Mouse (Mus musculus) hindbrain, embryonic 12.5 days (tissue): ENCODE results near the gene 1700001L19Rik. TPM values are rescaled to one million over a fixed set of nuclear protein-coding genes. Genes with fewer than 3 reads are reported as not detected.
"Not testable (repeated sequence)": the region's sequence is repeated elsewhere in the genome, so short reads cannot be mapped to it uniquely, and the experiment has no call there.

ENCODE experiments used
- ATAC-seq: fragments of 200-750 bp; cut with Nextera tagmentation; 2 replicates; pipeline ENCODE4 v1.8.0; 2017; ENCODE audit warnings: moderate TSS enrichment; ENCODE audit not compliant: low FRiP score
- H3K27ac ChIP-seq: fragments of 300-500 bp; sonication (generic); 2 replicates; pipeline ENCODE4 v1.5.1; 2016; ENCODE audit warnings: mild to moderate bottlenecking
- H3K27me3 ChIP-seq: fragments of 300-500 bp; sonication (generic); 2 replicates; pipeline ENCODE4 v1.6.1; 2016; ENCODE audit warnings: mild to moderate bottlenecking
- H3K36me3 ChIP-seq: fragments of 300-500 bp; sonication (generic); 2 replicates; pipeline ENCODE4 v1.6.1; 2016; ENCODE audit warnings: mild to moderate bottlenecking
- H3K4me1 ChIP-seq: fragments of 300-500 bp; sonication (generic); 2 replicates; pipeline ENCODE4 v1.6.1; 2016
- H3K4me2 ChIP-seq: fragments of 300-500 bp; sonication (generic); replicated peaks from 2 replicates; pipeline ENCODE4 v1.6.1; 2016; ENCODE audit warnings: mild to moderate bottlenecking
- H3K4me3 ChIP-seq: fragments of 300-500 bp; sonication (generic); 2 replicates; pipeline ENCODE4 v1.5.1; 2016; ENCODE audit warnings: mild to moderate bottlenecking
- H3K9ac ChIP-seq: fragments of 300-500 bp; sonication (generic); 2 replicates; pipeline ENCODE4 v1.6.1; 2016; ENCODE audit warnings: mild to moderate bottlenecking, moderate library complexity
- H3K9me3 ChIP-seq: fragments of 300-500 bp; sonication (generic); replicated peaks from 2 replicates; pipeline ENCODE4 v1.6.1; 2016; ENCODE audit warnings: mild to moderate bottlenecking
- WGBS: fragments of 180-500 bp; shearing (Covaris S2); methylation state at CpG from one replicate; pipeline ENCODE4 v1.1.7; 2016; 5-methylcytosine and 5-hydroxymethylcytosine counted together
- polyA plus RNA-seq: library from polyadenylated mRNA; unstranded; fragments of >200 nt; fragmentation: Nextera tagmentation; extraction: Ambion mirVana; gene quantifications from 2 replicates; pipeline ENCODE4 v1.2.1, GENCODE M21; 2016

Gene 1700001L19Rik
- polyA plus RNA-seq = 1.3 and 1.9 TPM in 2 replicates

GRCm38 (mm10) chr13:68597199-68597598 is at the start of gene 1700001L19Rik:
TSS of gene 1700001L19Rik (plus strand) at chr13:68597421.
- Histone ChIP-seq H3K27me3 (peaks cover 9% of the 10 kb centered on the region), H3K27ac (no peak within 1 kb of the TSS), H3K9me3 (no peaks in the 10 kb centered on the region), H3K4me2 (peak within 1 kb of the TSS; percentile 47), H3K9ac (no peak within 1 kb of the TSS), H3K4me3 (peak within 1 kb of the TSS; percentile 1; the same call in 1 of the 2 replicates), H3K36me3 (peaks cover 12% of the 10 kb centered on the region), H3K4me1 (0 out of 2 replicates have a peak, but pooled peaks cover 4% of the 10 kb centered on the region)
- WGBS = 7% methylated on average over 10 of the region's 10 CpGs
- no peak for ATAC-seq

- not testable (repeated sequence) for H3K27me3 ChIP-seq, H3K9me3 ChIP-seq, H3K4me1 ChIP-seq, H3K9ac ChIP-seq, H3K4me2 ChIP-seq, H3K4me3 ChIP-seq, H3K36me3 ChIP-seq, H3K27ac ChIP-seq
- 20% methylated on average over 6 of the region's 6 CpGs for WGBS
- ATAC-seq = 0 out of 2 replicates have a peak, but pooled peaks have one; percentile 43
Observed at GRCm38 (mm10) chr13:68553391-68553790, 43.8 kb upstream of the 1700001L19Rik start.

- H3K36me3 ChIP-seq = peaks cover 69% of the 10 kb centered on the region
- H3K9ac ChIP-seq = no peak overlapping the region
- H3K4me1 ChIP-seq = no peaks in the 10 kb centered on the region
- H3K9me3 ChIP-seq = no peaks in the 10 kb centered on the region
- no peak overlapping the region for H3K27ac ChIP-seq
- H3K4me3 ChIP-seq = no peak overlapping the region
- no peak overlapping the region for H3K4me2 ChIP-seq
- H3K27me3 ChIP-seq = no peaks in the 10 kb centered on the region
- ATAC-seq = no peak
- WGBS = 94% methylated on average over 9 of the region's 9 CpGs
Observed at GRCm38 (mm10) chr13:68568110-68568509, 29.1 kb upstream of the 1700001L19Rik start.

GRCm38 (mm10) chr13:68568548-68568947 is 28.7 kb upstream of the 1700001L19Rik start:
- Histone ChIP-seq H3K27me3 (no peaks in the 10 kb centered on the region), H3K4me2 (no peak overlapping the region), H3K4me3 (no peak overlapping the region), H3K4me1 (no peaks in the 10 kb centered on the region), H3K9ac (no peak overlapping the region), H3K36me3 (peaks cover 65% of the 10 kb centered on the region), H3K9me3 (no peaks in the 10 kb centered on the region), H3K27ac (no peak overlapping the region)
- 96% methylated on average over 11 of the region's 11 CpGs for WGBS
- no peak for ATAC-seq

- H3K27ac ChIP-seq = no peak overlapping the region
- 74% methylated on average over 17 of the region's 17 CpGs for WGBS
- H3K9ac ChIP-seq = no peak overlapping the region
- H3K27me3 ChIP-seq = no peaks in the 10 kb centered on the region
- peaks cover 56% of the 10 kb centered on the region for H3K36me3 ChIP-seq
- no peak overlapping the region for H3K4me2 ChIP-seq
- no peaks in the 10 kb centered on the region for H3K4me1 ChIP-seq
- H3K9me3 ChIP-seq = no peaks in the 10 kb centered on the region
- 0 out of 2 replicates have a peak, but pooled peaks have one; percentile 59 for ATAC-seq
- no peak overlapping the region for H3K4me3 ChIP-seq
Observed at GRCm38 (mm10) chr13:68569589-68570336, 27.5 kb upstream of the 1700001L19Rik start.

GRCm38 (mm10) chr13:68572247-68572646 is 25.0 kb upstream of the 1700001L19Rik start:
- no peaks in the 10 kb centered on the region for H3K9me3 ChIP-seq
- no peak overlapping the region for H3K9ac ChIP-seq
- H3K4me3 ChIP-seq = no peak overlapping the region
- peaks cover 52% of the 10 kb centered on the region for H3K36me3 ChIP-seq
- WGBS = 94% methylated on average over 19 of the region's 19 CpGs
- H3K4me1 ChIP-seq = no peaks in the 10 kb centered on the region
- H3K4me2 ChIP-seq = no peak overlapping the region
- no peak overlapping the region for H3K27ac ChIP-seq
- no peak for ATAC-seq
- H3K27me3 ChIP-seq = no peaks in the 10 kb centered on the region

- H3K4me2 ChIP-seq = no peak overlapping the region
- H3K36me3 ChIP-seq = peaks cover 50% of the 10 kb centered on the region
- no peaks in the 10 kb centered on the region for H3K9me3 ChIP-seq
- H3K27me3 ChIP-seq = no peaks in the 10 kb centered on the region
- 69% methylated on average over 10 of the region's 10 CpGs for WGBS
- no peak for ATAC-seq
- H3K27ac ChIP-seq = no peak overlapping the region; the same call in 1 of the 2 replicates
- H3K4me1 ChIP-seq = no peaks in the 10 kb centered on the region
- no peak overlapping the region for H3K9ac ChIP-seq
- H3K4me3 ChIP-seq = no peak overlapping the region
Observed at GRCm38 (mm10) chr13:68572966-68573913, 24.0 kb upstream of the 1700001L19Rik start.

- Histone ChIP-seq H3K4me3 (no peak overlapping the region), H3K27ac (no peak overlapping the region), H3K36me3 (peaks cover 53% of the 10 kb centered on the region), H3K9me3 (no peaks in the 10 kb centered on the region), H3K4me2 (no peak overlapping the region), H3K9ac (no peak overlapping the region), H3K4me1 (no peaks in the 10 kb centered on the region), H3K27me3 (no peaks in the 10 kb centered on the region)
- WGBS = 80% methylated on average over 4 of the region's 4 CpGs
- ATAC-seq = no peak
Observed at GRCm38 (mm10) chr13:68574398-68574797, 22.8 kb upstream of the 1700001L19Rik start.

- H3K4me1 ChIP-seq = peaks cover 8% of the 10 kb centered on the region
- H3K9ac ChIP-seq = no peak overlapping the region
- H3K4me2 ChIP-seq = no peak overlapping the region
- H3K36me3 ChIP-seq = peaks cover 31% of the 10 kb centered on the region
- no peak for ATAC-seq
- WGBS = 93% methylated on average over 7 of the region's 7 CpGs
- no peaks in the 10 kb centered on the region for H3K9me3 ChIP-seq
- no peak overlapping the region for H3K4me3 ChIP-seq
- no peaks in the 10 kb centered on the region for H3K27me3 ChIP-seq
- H3K27ac ChIP-seq = no peak overlapping the region
Observed at GRCm38 (mm10) chr13:68577945-68578344, 19.3 kb upstream of the 1700001L19Rik start.

GRCm38 (mm10) chr13:68581086-68581740 is 16.0 kb upstream of the 1700001L19Rik start:
- Histone ChIP-seq H3K4me1 (peaks cover 10% of the 10 kb centered on the region), H3K36me3 (peaks cover 48% of the 10 kb centered on the region), H3K27me3 (no peaks in the 10 kb centered on the region), H3K27ac (no peak overlapping the region; the same call in 1 of the 2 replicates), H3K4me3 (peak overlapping the region; percentile 79), H3K4me2 (peak overlapping the region; percentile 76), H3K9me3 (no peaks in the 10 kb centered on the region), H3K9ac (peak overlapping the region; percentile 81)
- 30% methylated on average over 14 of the region's 14 CpGs for WGBS
- ATAC-seq = no peak; the same call in 1 of the 2 replicates

- Histone ChIP-seq H3K4me1 (peaks cover 10% of the 10 kb centered on the region), H3K9me3 (no peaks in the 10 kb centered on the region), H3K4me3 (peak within 1 kb of the TSS; percentile 79), H3K36me3 (peaks cover 45% of the 10 kb centered on the region), H3K9ac (peak within 1 kb of the TSS; percentile 81), H3K4me2 (peak within 1 kb of the TSS; percentile 76), H3K27me3 (no peaks in the 10 kb centered on the region), H3K27ac (peak within 1 kb of the TSS; percentile 74)
- ATAC-seq = peak; percentile 100
- WGBS = under 1% methylated on average over 75 of the region's 81 CpGs
Observed at GRCm38 (mm10) chr13:68581747-68582516, 15.3 kb upstream of the 1700001L19Rik start, which contains the start of the genes Mtrr and Fastkd3. TSS of gene Mtrr (minus strand) at chr13:68582149. TSS of gene Fastkd3 (plus strand) at chr13:68582234.
